Mouse (Mus musculus): Measurements from ENCODE around the gene Rnls. TPM values are rescaled to one million over a fixed set of nuclear protein-coding genes. Genes with fewer than 3 reads are reported as not detected.

The Rnls gene
- polyA plus RNA-seq, 1 experiment from 2014 or later, result 6.3 TPM

DNA sequence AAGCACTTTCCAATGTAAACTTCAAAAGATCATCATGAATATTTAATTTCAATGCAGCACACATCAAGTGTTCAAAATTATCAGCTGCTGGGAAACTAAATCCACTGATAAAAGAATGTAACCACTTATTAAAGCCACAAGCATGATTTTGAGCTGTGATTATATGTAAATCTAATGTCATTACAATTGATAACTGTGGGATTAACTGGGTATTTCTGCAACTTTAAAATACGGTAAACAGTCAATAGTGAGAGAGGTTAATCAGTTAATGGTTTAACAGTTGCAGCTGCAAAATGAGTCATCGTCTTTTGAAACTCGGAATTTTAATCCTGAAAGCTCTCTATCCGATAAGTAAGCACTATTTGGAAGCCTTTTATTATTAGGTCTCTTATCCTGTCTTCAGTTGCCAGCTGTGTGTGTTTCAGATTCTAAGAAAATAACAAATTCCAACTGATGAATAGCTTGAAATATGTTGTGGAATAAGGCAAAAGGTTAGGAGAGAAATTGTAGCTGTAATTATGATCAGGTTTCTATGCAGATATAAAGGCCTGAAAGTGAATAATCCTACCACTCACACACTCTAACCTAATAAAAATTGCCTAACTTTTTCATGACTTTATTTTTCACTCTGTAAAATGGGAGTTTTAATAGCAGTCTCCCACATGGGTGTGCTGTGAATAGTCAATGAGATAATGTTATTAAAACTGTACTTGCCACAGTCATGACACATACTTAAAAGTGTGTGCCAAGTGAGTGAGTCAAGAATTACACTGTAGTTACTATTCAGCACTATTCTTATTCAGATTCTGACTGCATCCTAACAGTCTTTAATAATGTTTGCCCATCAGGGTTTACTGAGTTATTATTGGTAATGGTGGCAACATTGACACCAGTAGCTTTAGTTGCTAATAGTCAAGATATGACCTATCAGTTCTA lies 65.1 kb downstream of the Rnls start:
- ATAC-seq (ENCODE audit: insufficient read depth, low FRiP score), result no peak

DNA sequence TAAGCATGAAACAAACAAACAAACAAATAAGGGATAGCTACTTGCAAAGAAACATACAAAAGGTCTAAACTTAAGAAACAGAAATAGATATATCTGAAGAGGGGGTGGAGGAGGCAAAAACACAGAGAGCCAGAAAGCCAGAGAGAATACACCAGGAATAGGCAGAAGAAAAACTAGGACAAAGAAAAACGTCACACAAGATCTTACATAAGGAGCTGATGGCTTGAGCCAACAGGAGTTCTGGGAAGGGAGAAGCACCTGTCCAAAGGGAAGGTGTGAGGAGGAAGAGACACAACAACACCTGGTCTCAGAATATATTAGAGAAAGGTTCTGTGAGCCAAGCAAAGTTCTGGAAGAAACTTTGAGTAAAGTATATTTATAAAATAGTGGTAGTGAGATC lies 73.3 kb downstream of the Rnls start:
- no peak for ATAC-seq (ENCODE audit: insufficient read depth, low FRiP score)
- no peak overlapping the region for H3K27ac ChIP-seq (ENCODE audit: low read length)
- no peak overlapping the region for H3K4me3 ChIP-seq (replicated peaks; ENCODE audit: low read length)
- no peak overlapping the region for H3K9ac ChIP-seq (ENCODE audit: low read length)
- no peaks in the 10 kb centered on the region for H3K36me3 ChIP-seq (ENCODE audit: control insufficient read depth, insufficient read depth, low read length)
- no peaks in the 10 kb centered on the region for H3K4me1 ChIP-seq (ENCODE audit: control insufficient read depth, insufficient read depth, low read length)
- H3K9me3 ChIP-seq (replicated peaks; ENCODE audit: control insufficient read depth, low read length), result no peaks in the 10 kb centered on the region
- no peak overlapping the region for H3K4me2 ChIP-seq (ENCODE audit: low read depth, low read length)
- H3K27me3 ChIP-seq (ENCODE audit: control insufficient read depth, insufficient read depth, low read length), result no peaks in the 10 kb centered on the region
- WGBS, result 37% methylated on average over 1 of the region's 1 CpGs

More for the DNA sequence above, 65.1 kb downstream of the Rnls start:
- Histone ChIP-seq H3K4me1 (ENCODE audit: control insufficient read depth, insufficient read depth, low read length) (no peaks in the 10 kb centered on the region), H3K4me3 (replicated peaks; ENCODE audit: low read length) (no peak overlapping the region), H3K27me3 (ENCODE audit: control insufficient read depth, insufficient read depth, low read length) (no peaks in the 10 kb centered on the region), H3K4me2 (ENCODE audit: low read depth, low read length) (no peak overlapping the region), H3K36me3 (ENCODE audit: control insufficient read depth, insufficient read depth, low read length) (no peaks in the 10 kb centered on the region), H3K27ac (ENCODE audit: low read length) (no peak overlapping the region), H3K9me3 (replicated peaks; ENCODE audit: control insufficient read depth, low read length) (no peaks in the 10 kb centered on the region), H3K9ac (ENCODE audit: low read length) (no peak overlapping the region)
- 40% methylated on average over 4 of the region's 4 CpGs for WGBS

DNA sequence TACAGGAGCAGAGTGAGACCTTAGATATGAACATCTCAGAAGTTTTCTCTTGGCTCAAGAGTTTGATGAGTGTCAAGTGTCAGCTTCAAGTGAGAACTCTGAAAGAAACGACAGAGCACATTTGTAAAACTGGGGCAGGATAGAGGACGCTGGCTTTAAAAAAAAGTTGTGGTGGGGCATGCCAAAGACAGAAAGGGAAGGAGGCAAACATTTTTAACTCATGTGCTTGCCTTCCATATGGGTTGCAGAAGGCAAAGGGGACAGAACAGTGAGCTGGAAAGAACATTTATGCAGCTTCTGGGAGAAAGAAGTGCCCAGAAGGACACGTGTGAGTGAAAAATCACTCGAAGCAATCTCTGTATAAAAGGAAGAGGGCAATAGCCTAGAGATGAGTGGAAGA lies 75.0 kb downstream of the Rnls start:
- H3K4me1 ChIP-seq (ENCODE audit: control insufficient read depth, insufficient read depth, low read length), result no peaks in the 10 kb centered on the region
- ATAC-seq (ENCODE audit: insufficient read depth, low FRiP score), result no peak
- H3K27ac ChIP-seq (ENCODE audit: low read length), result no peak overlapping the region
- no peaks in the 10 kb centered on the region for H3K27me3 ChIP-seq (ENCODE audit: control insufficient read depth, insufficient read depth, low read length)
- WGBS, result 62% methylated on average over 4 of the region's 4 CpGs
- H3K9me3 ChIP-seq (replicated peaks; ENCODE audit: control insufficient read depth, low read length), result no peaks in the 10 kb centered on the region
- H3K4me3 ChIP-seq (replicated peaks; ENCODE audit: low read length), result no peak overlapping the region
- no peak overlapping the region for H3K9ac ChIP-seq (ENCODE audit: low read length)
- no peak overlapping the region for H3K4me2 ChIP-seq (ENCODE audit: low read depth, low read length)
- no peaks in the 10 kb centered on the region for H3K36me3 ChIP-seq (ENCODE audit: control insufficient read depth, insufficient read depth, low read length)

DNA sequence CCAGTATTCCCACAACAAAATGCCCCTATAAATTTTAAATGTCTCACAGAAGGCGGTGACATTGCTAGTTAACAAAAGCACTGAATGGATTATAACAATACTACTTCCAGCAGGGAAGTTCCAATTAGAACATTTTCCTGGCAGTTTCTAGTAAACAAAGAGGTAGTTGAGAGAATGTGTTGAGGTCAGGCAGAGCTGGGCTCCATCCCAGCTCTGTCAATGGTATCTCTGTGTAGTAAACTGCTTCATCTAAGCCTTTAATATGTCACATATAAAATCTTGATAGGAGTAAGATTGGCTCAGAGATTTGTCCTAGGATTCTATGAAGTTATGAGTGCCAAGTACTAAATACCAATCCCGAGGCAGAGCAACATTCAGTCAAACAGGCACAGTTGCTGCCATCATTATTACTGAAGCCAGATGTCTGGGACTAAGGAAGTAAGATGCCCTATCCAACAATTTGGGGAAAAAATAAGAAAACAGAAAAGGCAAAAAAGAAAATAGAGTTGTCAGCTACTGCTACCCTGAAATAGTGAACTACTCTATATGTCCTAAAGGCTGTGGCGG lies 92.3 kb downstream of the Rnls start:
- no peak overlapping the region for H3K4me3 ChIP-seq (replicated peaks; ENCODE audit: low read length)
- 65% methylated on average over 3 of the region's 3 CpGs for WGBS
- H3K36me3 ChIP-seq (ENCODE audit: control insufficient read depth, insufficient read depth, low read length), result no peaks in the 10 kb centered on the region
- H3K9ac ChIP-seq (ENCODE audit: low read length), result no peak overlapping the region
- no peak for ATAC-seq (ENCODE audit: insufficient read depth, low FRiP score)
- no peak overlapping the region for H3K27ac ChIP-seq (ENCODE audit: low read length)
- no peaks in the 10 kb centered on the region for H3K27me3 ChIP-seq (ENCODE audit: control insufficient read depth, insufficient read depth, low read length)
- H3K4me1 ChIP-seq (ENCODE audit: control insufficient read depth, insufficient read depth, low read length), result no peaks in the 10 kb centered on the region; the same call in 1 of the 2 replicates
- no peaks in the 10 kb centered on the region for H3K9me3 ChIP-seq (replicated peaks; ENCODE audit: control insufficient read depth, low read length)
- H3K4me2 ChIP-seq (ENCODE audit: low read depth, low read length), result no peak overlapping the region

DNA sequence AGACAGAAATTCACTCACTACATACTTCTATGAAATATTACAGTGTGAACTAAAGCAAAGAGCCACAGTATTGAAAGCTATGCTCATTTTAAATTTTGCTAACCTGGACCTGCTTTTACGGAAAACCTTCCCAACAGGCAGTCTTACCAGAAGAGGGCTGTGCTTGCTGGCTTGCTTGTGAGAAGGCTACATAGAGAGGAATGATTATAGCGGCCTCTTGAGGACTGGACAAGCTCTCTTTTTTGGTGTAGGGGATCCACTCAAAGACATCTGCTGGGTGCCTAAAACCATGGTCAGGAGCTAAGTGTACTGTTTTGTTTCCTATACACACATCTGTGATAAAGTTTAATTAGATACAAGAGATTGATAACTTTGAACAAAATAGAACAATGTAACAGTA lies 95.8 kb downstream of the Rnls start:
- Histone ChIP-seq H3K4me2 (ENCODE audit: low read depth, low read length) (no peak overlapping the region), H3K27me3 (ENCODE audit: control insufficient read depth, insufficient read depth, low read length) (no peaks in the 10 kb centered on the region), H3K36me3 (ENCODE audit: control insufficient read depth, insufficient read depth, low read length) (no peaks in the 10 kb centered on the region), H3K9ac (ENCODE audit: low read length) (no peak overlapping the region), H3K4me1 (ENCODE audit: control insufficient read depth, insufficient read depth, low read length) (no peaks in the 10 kb centered on the region; the same call in 1 of the 2 replicates), H3K9me3 (replicated peaks; ENCODE audit: control insufficient read depth, low read length) (no peaks in the 10 kb centered on the region), H3K4me3 (replicated peaks; ENCODE audit: low read length) (no peak overlapping the region), H3K27ac (ENCODE audit: low read length) (no peak overlapping the region)
- 51% methylated on average over 2 of the region's 2 CpGs for WGBS
- no peak for ATAC-seq (ENCODE audit: insufficient read depth, low FRiP score)

DNA sequence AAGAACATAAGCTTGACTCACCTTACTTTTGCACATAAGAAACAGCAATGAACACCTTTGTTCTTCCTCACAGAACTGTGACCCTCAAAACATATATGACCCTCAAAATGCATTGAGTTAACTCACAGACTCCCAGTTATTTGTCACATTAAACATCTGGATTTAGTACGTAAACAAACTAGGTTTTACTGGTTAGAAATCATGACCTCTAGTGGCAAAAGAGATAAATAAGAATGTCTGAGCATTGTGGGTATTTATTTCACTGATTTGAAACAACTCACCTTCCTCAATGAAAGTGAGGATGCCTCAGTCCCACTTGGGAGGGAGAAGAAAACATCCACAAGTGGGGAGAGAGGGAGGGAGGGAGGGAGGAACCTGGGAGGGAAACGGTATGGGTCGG lies 109.1 kb downstream of the Rnls start:
- H3K36me3 ChIP-seq (ENCODE audit: control insufficient read depth, insufficient read depth, low read length), result no peaks in the 10 kb centered on the region

DNA sequence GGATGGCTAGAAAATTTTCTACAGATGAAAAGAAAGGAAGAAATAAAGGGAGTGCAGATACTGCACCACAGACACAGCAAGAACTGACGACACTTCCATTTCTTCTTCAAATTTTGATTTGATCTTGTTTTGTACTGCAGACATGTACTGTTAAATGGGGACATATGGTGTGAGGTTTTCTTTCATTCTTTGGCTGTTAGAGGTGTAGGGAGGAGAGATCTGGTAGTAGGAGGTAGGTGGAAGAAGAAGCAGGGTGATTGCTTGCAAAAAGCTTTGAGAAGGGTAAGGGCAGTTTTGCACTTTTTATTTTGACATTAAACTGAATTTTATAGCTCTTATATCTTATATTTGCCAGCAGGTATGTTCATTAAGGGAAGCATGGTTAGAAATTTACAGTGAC lies 115.7 kb downstream of the Rnls start:
- H3K9me3 ChIP-seq (replicated peaks; ENCODE audit: control insufficient read depth, low read length), result no peaks in the 10 kb centered on the region
- H3K27ac ChIP-seq (ENCODE audit: low read length), result no peak overlapping the region
- H3K4me1 ChIP-seq (ENCODE audit: control insufficient read depth, insufficient read depth, low read length), result no peaks in the 10 kb centered on the region
- H3K9ac ChIP-seq (ENCODE audit: low read length), result no peak overlapping the region
- H3K4me2 ChIP-seq (ENCODE audit: low read depth, low read length), result no peak overlapping the region
- no peaks in the 10 kb centered on the region for H3K27me3 ChIP-seq (ENCODE audit: control insufficient read depth, insufficient read depth, low read length)
- ATAC-seq (ENCODE audit: insufficient read depth, low FRiP score), result no peak
- WGBS, result 96% methylated on average over 1 of the region's 1 CpGs
- no peak overlapping the region for H3K4me3 ChIP-seq (replicated peaks; ENCODE audit: low read length)
- no peaks in the 10 kb centered on the region for H3K36me3 ChIP-seq (ENCODE audit: control insufficient read depth, insufficient read depth, low read length)

More for the DNA sequence above, 109.1 kb downstream of the Rnls start:
- no peak overlapping the region for H3K4me2 ChIP-seq (ENCODE audit: low read depth, low read length)
- WGBS, result 46% methylated on average over 3 of the region's 3 CpGs
- no peak overlapping the region for H3K4me3 ChIP-seq (replicated peaks; ENCODE audit: low read length)
- H3K4me1 ChIP-seq (ENCODE audit: control insufficient read depth, insufficient read depth, low read length), result no peaks in the 10 kb centered on the region
- no peak overlapping the region for H3K9ac ChIP-seq (ENCODE audit: low read length)
- no peak for ATAC-seq (ENCODE audit: insufficient read depth, low FRiP score)
- H3K27ac ChIP-seq (ENCODE audit: low read length), result no peak overlapping the region
- no peaks in the 10 kb centered on the region for H3K9me3 ChIP-seq (replicated peaks; ENCODE audit: control insufficient read depth, low read length)
- H3K27me3 ChIP-seq (ENCODE audit: control insufficient read depth, insufficient read depth, low read length), result no peaks in the 10 kb centered on the region

DNA sequence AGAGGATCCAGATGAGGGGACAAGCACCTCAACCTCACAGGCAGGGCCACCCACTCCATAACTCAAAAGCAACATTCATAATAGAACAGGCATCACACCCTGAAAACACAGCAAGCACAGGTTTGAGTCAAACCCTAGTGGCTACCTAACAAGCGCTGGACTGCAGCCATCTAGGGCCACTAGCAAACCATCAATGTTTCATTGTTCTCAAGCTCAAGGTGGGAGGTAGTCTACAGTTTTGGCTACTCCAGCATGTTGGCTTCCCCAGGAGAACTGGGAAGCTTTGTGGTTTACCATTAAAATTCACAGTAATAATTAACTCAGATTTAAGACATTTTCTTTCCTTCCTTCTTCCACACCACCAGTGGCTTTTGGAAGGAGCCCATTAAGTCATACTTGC lies 118.4 kb downstream of the Rnls start:
- Histone ChIP-seq H3K27me3 (ENCODE audit: control insufficient read depth, insufficient read depth, low read length) (no peaks in the 10 kb centered on the region), H3K36me3 (ENCODE audit: control insufficient read depth, insufficient read depth, low read length) (no peaks in the 10 kb centered on the region), H3K4me3 (replicated peaks; ENCODE audit: low read length) (no peak overlapping the region), H3K4me1 (ENCODE audit: control insufficient read depth, insufficient read depth, low read length) (no peaks in the 10 kb centered on the region), H3K9ac (ENCODE audit: low read length) (no peak overlapping the region), H3K27ac (ENCODE audit: low read length) (no peak overlapping the region), H3K4me2 (ENCODE audit: low read depth, low read length) (no peak overlapping the region), H3K9me3 (replicated peaks; ENCODE audit: control insufficient read depth, low read length) (no peaks in the 10 kb centered on the region)
- ATAC-seq (ENCODE audit: insufficient read depth, low FRiP score), result no peak
- 90% methylated on average over 1 of the region's 1 CpGs for WGBS

DNA sequence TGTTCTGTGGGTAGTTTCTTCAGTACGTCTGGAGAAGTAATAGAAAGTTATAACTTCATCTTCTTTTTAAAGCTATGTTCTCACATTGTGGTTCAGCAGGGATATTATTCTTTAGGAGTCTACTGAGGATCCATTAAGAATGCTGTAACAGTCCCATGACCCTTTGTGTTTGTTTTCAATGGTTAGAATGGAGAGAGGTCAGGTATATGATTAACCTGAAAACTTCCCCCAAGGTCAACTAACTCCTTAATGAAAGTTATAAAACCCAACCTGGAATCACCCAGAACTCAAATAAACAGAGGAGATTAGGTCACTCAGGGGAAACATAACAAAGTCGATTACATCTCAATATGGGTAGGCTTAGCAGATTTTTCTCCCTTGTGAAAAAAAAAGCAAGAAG lies 120.5 kb downstream of the Rnls start:
- Histone ChIP-seq H3K27me3 (ENCODE audit: control insufficient read depth, insufficient read depth, low read length) (no peaks in the 10 kb centered on the region), H3K27ac (ENCODE audit: low read length) (no peak overlapping the region), H3K9me3 (replicated peaks; ENCODE audit: control insufficient read depth, low read length) (no peaks in the 10 kb centered on the region), H3K4me2 (ENCODE audit: low read depth, low read length) (no peak overlapping the region), H3K4me3 (replicated peaks; ENCODE audit: low read length) (no peak overlapping the region), H3K4me1 (ENCODE audit: control insufficient read depth, insufficient read depth, low read length) (no peaks in the 10 kb centered on the region), H3K9ac (ENCODE audit: low read length) (no peak overlapping the region), H3K36me3 (ENCODE audit: control insufficient read depth, insufficient read depth, low read length) (no peaks in the 10 kb centered on the region)
- no peak for ATAC-seq (ENCODE audit: insufficient read depth, low FRiP score)
- 36% methylated on average over 2 of the region's 2 CpGs for WGBS
